Mouse (Mus musculus) kidney, postnatal 10 days (tissue): Measurements from ENCODE around the gene Tspan31.
A peak's percentile ranks its signal among the peaks of the same experiment; 100 is the strongest.
"Not testable (repeated sequence)": the region's sequence is repeated elsewhere in the genome, so short reads cannot be mapped to it uniquely, and the experiment has no call there.

Experiments
- DNase-seq: peaks from one replicate; pipeline ENCODE4 v3.0.0; 2021; ENCODE audit warnings: mixed read lengths

Gene Tspan31

GRCm38 (mm10) chr10:127063913-127064870 is 5.9 kb downstream of the Tspan31 start:
- peak; percentile 42 for DNase-seq

- DNase-seq: peak; percentile 100
These were observed 6.7 kb downstream of the Tspan31 start, which contains the start of gene Cdk4 for GRCm38 (mm10) chr10:127063239-127063872. Cdk4 (plus strand) TSS chr10:127063534.

DNA sequence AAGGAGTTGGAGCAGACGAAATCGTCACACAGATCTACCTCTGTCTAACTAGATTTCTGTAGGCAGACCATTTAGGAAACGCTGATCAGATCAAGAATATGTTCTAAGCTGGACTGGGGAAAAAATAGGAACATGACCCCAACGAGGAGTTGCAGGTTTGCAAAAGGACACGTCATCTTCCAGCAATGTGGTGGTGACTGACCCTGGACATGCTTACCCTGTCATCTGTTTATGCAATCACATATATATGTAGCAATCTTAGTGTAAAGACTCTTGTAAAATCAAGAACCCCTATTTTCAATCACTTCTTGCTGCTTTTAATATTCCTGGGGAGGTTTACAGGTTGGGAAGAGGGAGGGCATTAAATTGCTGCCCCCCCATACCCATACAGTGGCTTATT is 7.6 kb downstream of the Tspan31 start:
- DNase-seq: no peak

DNA sequence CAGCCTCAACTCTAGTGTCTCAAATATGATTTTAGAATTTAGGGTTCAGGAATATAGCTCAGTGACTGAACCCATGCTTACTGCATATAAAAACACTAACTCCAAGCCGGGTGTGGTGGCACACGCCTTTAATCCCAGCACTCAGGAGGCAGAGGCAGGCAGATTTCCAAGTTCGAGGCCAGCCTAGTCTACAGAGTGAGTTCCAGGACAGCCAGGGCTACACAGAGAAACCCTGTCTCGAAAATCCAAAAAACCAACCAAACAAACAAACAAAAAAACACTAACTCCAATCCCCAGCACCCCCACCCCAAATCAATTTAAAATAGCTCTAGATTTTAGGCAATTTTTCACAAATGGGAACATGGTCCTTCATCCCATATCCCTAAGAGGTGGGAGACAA is 8.0 kb downstream of the Tspan31 start:
- DNase-seq: not testable (repeated sequence)

DNA sequence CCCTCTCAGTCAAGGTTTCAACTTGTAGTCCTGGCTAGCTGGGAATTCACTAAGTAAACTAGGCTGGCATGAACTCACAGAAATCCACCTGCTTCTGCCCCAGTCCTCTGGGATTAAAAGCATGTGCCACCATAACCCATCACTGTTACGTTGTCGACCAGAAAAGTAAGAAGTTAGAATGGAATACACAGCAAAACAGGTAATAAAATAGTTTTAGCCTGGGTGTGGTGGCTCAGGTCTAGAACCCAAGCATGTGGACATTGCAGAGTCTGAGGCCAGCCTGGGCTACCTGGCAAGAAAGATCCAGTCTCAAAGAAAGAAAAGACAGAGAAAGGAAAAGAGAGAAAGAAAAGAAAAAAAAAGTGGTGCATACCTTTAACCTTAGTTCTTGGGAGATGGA is 8.6 kb downstream of the Tspan31 start:
- DNase-seq: no peak

- DNase-seq: no peak
These were observed 9.0 kb downstream of the Tspan31 start for GRCm38 (mm10) chr10:127061085-127061484.

- peak; percentile 85 for DNase-seq
These were observed 9.8 kb downstream of the Tspan31 start, which contains the start of gene March9 for GRCm38 (mm10) chr10:127059968-127060916. March9 (minus strand) TSS chr10:127060184.

DNA sequence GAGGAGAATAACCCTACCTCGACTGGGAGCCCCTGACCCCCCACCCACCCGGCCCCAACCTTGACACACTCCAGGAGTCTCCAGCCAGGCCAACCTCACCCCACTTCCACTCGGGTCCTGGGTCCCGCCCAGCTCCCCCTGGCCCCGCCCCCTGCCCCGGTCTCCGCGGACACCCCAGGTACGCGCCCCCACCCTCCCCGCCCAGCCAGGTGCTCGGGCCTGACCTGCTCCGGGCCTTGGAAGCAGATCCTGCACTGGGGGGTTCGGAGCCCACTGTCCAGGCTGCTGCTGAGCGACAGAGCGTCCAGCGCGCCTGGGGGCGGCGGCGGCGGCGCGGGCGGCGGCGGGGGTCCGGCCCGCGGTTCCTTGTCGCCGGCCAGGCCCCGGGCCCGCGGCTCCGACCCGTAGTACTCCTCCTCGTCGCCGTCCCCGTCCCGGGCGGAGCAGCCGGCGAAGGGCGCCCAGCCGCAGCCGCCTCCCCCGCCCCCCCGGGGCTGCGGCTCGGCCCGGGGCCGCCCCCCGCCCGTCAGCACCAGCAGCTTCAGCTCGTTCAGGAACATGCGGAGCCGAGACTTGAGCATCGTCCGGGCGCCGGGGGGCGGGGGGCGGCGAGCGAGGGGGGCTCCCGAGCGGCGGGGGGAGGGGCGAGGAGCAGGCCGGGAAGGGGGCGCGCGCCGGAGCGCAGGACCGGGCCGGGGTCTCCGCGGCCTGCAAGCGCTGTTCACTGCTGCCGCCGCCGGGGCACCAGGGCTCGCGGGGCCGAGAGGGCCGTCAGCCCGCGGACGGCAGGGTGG is 10.7 kb downstream of the Tspan31 start:
- peak; percentile 57 for DNase-seq

- DNase-seq: no peak
These were observed 11.4 kb downstream of the Tspan31 start for GRCm38 (mm10) chr10:127058708-127059107.

DNA sequence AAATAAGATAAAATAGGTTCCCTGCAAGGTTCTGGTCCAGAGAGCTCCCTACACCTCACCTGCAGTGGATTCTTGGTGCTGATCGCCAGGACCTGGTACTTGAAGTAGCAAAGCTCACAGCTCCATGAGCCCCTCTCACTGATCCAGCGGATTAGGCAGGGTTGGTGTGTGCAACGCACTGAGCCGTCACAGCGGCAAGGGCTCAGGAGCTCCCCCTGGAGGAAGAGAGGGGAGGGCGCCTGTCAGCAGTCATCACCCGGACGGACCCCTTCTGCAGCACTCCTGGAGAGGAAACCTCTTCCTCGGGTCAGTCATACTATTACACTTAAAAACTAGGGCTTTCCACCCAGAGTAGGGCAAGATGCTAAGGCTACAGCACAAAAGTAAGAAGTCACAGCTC is 11.9 kb downstream of the Tspan31 start:
- peak; percentile 88 for DNase-seq

DNA sequence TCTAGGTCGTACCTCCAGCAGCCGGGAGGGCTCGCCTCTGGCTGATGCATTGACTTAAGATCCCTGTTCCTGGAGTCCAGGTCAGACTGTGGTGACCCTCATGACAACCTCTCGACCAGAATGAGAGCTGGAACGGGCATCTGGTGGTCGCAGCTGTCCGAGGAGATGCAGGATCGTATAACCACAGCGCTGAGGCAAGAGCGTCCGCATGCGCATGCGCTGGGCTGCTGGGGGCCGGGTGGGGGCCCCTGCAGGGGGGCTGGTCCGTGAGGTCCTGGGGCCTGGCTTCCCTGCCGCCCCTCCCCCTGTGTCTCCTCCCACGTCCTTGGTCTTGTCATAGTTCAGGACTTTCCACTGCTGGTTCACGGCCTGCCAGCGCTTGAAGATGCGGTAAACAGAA is 13.6 kb downstream of the Tspan31 start:
- DNase-seq: no peak

GRCm38 (mm10) chr10:127055406-127055805 is 14.7 kb downstream of the Tspan31 start:
- no peak for DNase-seq

- peak; percentile 57 for DNase-seq
These were observed 15.4 kb downstream of the Tspan31 start for GRCm38 (mm10) chr10:127054646-127055045.

- no peak for DNase-seq
These were observed 20.0 kb downstream of the Tspan31 start for GRCm38 (mm10) chr10:127050119-127050474.

- DNase-seq: peak; percentile 52
These were observed 20.5 kb downstream of the Tspan31 start for GRCm38 (mm10) chr10:127049395-127050118.

GRCm38 (mm10) chr10:127048608-127049394 is 21.3 kb downstream of the Tspan31 start:
- DNase-seq: no peak

DNA sequence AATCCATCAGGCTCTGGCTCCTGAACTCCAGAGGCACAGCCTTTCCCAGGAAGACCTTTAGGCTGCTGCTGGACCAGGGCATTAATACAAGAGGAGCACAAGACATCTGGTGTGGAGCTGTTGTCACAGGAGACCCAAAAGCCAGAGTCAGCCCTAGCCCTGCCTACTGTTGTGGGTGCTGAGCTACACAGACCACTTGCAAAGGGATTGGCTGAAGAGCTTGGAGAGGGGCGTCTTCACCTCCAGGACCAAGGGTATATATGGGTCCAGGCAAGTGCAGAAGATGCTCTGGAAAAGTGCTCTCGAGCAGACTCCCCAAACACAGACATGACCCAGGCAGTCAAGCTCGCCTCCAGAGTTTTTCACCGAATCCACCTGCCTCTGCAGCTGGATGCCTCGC is 22.1 kb downstream of the Tspan31 start, which contains the start of gene Cyp27b1:
TSS of gene Cyp27b1 (plus strand) at position 297 of the 400 bp plus-strand sequence.
- DNase-seq: no peak

DNA sequence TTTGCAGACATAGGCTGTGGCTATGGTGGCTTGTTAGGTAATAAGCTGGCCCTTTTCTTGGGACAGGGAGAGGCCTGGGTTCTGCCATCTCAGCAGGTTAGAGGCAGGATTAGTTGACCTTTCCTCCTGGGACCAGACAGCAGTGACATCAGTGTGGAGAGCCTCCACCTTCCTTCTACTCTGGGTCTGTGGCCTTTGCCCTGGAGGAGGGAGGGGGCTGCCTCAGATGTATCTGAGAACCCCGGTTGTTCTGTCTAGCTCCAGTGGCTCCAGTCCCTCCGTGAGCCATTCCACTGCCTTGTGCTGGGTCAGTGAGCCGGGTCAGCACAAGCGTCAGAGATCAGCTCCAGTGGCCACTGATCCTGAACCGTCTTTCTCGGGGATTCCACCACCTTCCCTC is 26.9 kb downstream of the Tspan31 start:
- DNase-seq: peak; percentile 75

DNA sequence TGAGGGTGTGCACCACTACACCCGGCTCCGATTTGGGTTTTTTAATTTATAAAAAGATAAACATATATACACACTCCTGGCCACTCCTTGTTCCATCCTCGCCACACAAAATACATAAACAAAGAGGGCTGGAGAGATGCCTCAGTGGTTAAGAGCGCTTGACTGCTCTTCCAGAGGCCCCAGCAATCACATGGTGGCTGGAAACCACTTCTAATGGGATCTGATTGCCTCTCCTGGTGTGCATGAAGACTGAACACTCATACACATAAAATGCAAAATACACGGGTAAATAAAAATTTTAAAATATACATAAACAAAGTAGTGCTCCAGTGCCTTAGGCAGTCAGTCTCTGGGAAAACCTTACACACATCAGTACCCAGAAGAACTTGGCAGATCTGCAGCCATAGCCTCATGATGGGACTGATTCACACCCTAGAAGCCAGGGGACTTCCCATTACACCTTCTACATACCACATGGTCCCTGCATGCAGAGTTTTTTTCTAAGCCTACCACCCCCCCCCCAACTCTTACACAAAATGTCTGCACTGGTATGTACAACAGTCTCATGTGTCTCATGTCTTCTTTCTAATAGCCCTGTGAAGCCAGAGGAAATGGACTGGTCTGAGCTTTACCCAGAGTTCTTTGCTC is 27.5 kb downstream of the Tspan31 start:
- DNase-seq: no peak
